Mouse (Mus musculus): ENCODE measurements around the gene Cpped1.

Cpped1 gene

GRCm38 (mm10) chr16:11845309-11845708 is 63.9 kb downstream of the Cpped1 start:
- in situ Hi-C loops (cut with MboI, MseI) = loop anchor here (5.0 kb wide), 1 partner anchor 78 kb away; no protein-coding TSS in a partner anchor

- in situ Hi-C loops (cut with MboI, MseI) = no loop called here
Observed at GRCm38 (mm10) chr16:11843441-11843840, 65.8 kb downstream of the Cpped1 start.

GRCm38 (mm10) chr16:11833474-11833873 is 75.8 kb downstream of the Cpped1 start:
- in situ Hi-C loops (cut with MboI, MseI) = no loop called here

- in situ Hi-C loops (cut with MboI, MseI) = no loop called here
Observed at GRCm38 (mm10) chr16:11828816-11829215, 80.4 kb downstream of the Cpped1 start.

GRCm38 (mm10) chr16:11824833-11825232 is 84.4 kb downstream of the Cpped1 start:
- in situ Hi-C loops (cut with MboI, MseI) = no loop called here

- in situ Hi-C loops (cut with MboI, MseI) = no loop called here
Observed at GRCm38 (mm10) chr16:11824385-11824784, 84.9 kb downstream of the Cpped1 start.

- in situ Hi-C loops (cut with MboI, MseI) = no loop called here
Observed at GRCm38 (mm10) chr16:11820791-11821190, 88.5 kb downstream of the Cpped1 start.

GRCm38 (mm10) chr16:11814935-11815650 is 94.2 kb downstream of the Cpped1 start:
- in situ Hi-C loops (cut with MboI, MseI) = no loop called here

GRCm38 (mm10) chr16:11812119-11812518 is 97.1 kb downstream of the Cpped1 start:
- in situ Hi-C loops (cut with MboI, MseI) = no loop called here

GRCm38 (mm10) chr16:11809615-11810014 is 99.6 kb downstream of the Cpped1 start:
- in situ Hi-C loops (cut with MboI, MseI) = no loop called here

GRCm38 (mm10) chr16:11801960-11802539 is 107.2 kb downstream of the Cpped1 start:
- in situ Hi-C loops (cut with MboI, MseI) = no loop called here

- in situ Hi-C loops (cut with MboI, MseI) = no loop called here
Observed at GRCm38 (mm10) chr16:11795758-11796460, 113.3 kb downstream of the Cpped1 start.

- in situ Hi-C loops (cut with MboI, MseI) = no loop called here
Observed at GRCm38 (mm10) chr16:11794628-11795027, 114.6 kb downstream of the Cpped1 start.

- in situ Hi-C loops (cut with MboI, MseI) = no loop called here
Observed at GRCm38 (mm10) chr16:11793391-11793790, 115.9 kb downstream of the Cpped1 start.

- in situ Hi-C loops (cut with MboI, MseI) = no loop called here
Observed at GRCm38 (mm10) chr16:11790476-11790875, 118.8 kb downstream of the Cpped1 start.

GRCm38 (mm10) chr16:11785806-11786205 is 123.4 kb downstream of the Cpped1 start:
- in situ Hi-C loops (cut with MboI, MseI) = no loop called here

GRCm38 (mm10) chr16:11784354-11784753 is 124.9 kb downstream of the Cpped1 start:
- in situ Hi-C loops (cut with MboI, MseI) = no loop called here

- in situ Hi-C loops (cut with MboI, MseI) = no loop called here
Observed at GRCm38 (mm10) chr16:11783337-11783736, 125.9 kb downstream of the Cpped1 start.

- in situ Hi-C loops (cut with MboI, MseI) = no loop called here
Observed at GRCm38 (mm10) chr16:11782082-11782481, 127.2 kb downstream of the Cpped1 start.

- in situ Hi-C loops (cut with MboI, MseI) = loop anchor here (10.0 kb wide), 1 partner anchor 1546 kb away; no protein-coding TSS in a partner anchor
Observed at GRCm38 (mm10) chr16:11778715-11779460, 130.4 kb downstream of the Cpped1 start.

GRCm38 (mm10) chr16:11778191-11778590 is 131.1 kb downstream of the Cpped1 start:
- in situ Hi-C loops (cut with MboI, MseI) = loop anchor here (10.0 kb wide), 1 partner anchor 1547 kb away; no protein-coding TSS in a partner anchor

- in situ Hi-C loops (cut with MboI, MseI) = loop anchor here (10.0 kb wide), 1 partner anchor 1548 kb away; no protein-coding TSS in a partner anchor
Observed at GRCm38 (mm10) chr16:11776528-11776927, 132.7 kb downstream of the Cpped1 start.

Measured in regulatory T cell (primary cell).